Mouse (Mus musculus) lung, postnatal 0 days (tissue): ENCODE results near the gene Ptprb.

ENCODE experiments used
- CTCF ChIP-seq: IDR thresholded peaks from 2 replicates; pipeline ENCODE4 v1.5.1; 2016; ENCODE audit warnings: antibody characterized with exemption, mild to moderate bottlenecking
- EP300 ChIP-seq: IDR thresholded peaks from 2 replicates; pipeline ENCODE4 v1.6.1; 2016; ENCODE audit warnings: antibody characterized with exemption, mild to moderate bottlenecking, control low read depth

DNA sequence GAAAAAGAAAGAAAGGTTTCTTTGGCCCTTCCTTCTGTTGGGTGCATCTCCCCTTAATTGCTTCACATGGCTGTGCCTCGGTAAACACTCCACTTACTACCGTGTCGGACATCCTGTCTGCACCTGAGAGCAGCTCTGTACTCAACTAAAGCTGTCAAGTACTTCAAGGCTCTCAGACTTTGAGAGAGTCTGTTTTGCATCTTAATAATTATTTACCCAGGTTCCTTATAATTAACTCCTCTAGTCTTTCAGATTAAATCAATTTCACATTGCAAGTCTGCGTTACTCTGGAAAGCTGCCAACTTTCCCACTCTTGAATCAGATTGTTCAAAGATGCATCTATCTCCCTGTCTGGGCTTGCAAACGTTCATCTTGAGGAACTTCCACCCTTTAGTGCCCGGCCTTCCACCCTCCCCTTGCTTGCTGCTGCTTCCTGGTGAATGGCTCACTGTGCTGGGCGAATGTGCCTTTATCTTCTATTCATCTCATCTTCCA, 111.1 kb downstream of the Ptprb start:
- TF ChIP-seq CTCF (no peak), EP300 (no peak)
